Mouse (Mus musculus) frontal cortex, postnatal 36 days (tissue): Measurements from ENCODE around the gene 1700013G24Rik.
"Not testable (repeated sequence)": the region's sequence is repeated elsewhere in the genome, so short reads cannot be mapped to it uniquely, and the experiment has no call there.

Experiments
- DNase-seq, 2 experiments: peaks; one replicate each; pipeline ENCODE4 v3.0.0; 2022; ENCODE audit warnings: low spot score in 2 of 2

The 1700013G24Rik gene

GRCm38 (mm10) chr4:137453234-137453767 lies at the start of gene 1700013G24Rik:
1700013G24Rik (plus strand) TSS chr4:137453284.
- no peak for DNase-seq

GRCm38 (mm10) chr4:137405571-137405970 lies 47.5 kb upstream of the 1700013G24Rik start:
- no peak for DNase-seq

GRCm38 (mm10) chr4:137409691-137410090 lies 43.4 kb upstream of the 1700013G24Rik start, which contains the start of gene Cela3a:
Cela3a (minus strand) TSS chr4:137409791.
- DNase-seq = no peak

GRCm38 (mm10) chr4:137412185-137412709 lies 40.8 kb upstream of the 1700013G24Rik start:
- not testable (repeated sequence) for DNase-seq

- no peak for DNase-seq
These were observed 38.1 kb upstream of the 1700013G24Rik start for GRCm38 (mm10) chr4:137414936-137415335.

GRCm38 (mm10) chr4:137417712-137418564 lies 35.1 kb upstream of the 1700013G24Rik start:
- DNase-seq = no peak

GRCm38 (mm10) chr4:137430502-137430901 lies 22.6 kb upstream of the 1700013G24Rik start, which contains the start of gene Cela3b:
Cela3b (minus strand) TSS chr4:137430540.
- DNase-seq = no peak

- DNase-seq = not testable (repeated sequence)
These were observed 20.2 kb upstream of the 1700013G24Rik start for GRCm38 (mm10) chr4:137432700-137433550.

GRCm38 (mm10) chr4:137436979-137437669 lies 16.0 kb upstream of the 1700013G24Rik start:
- no peak for DNase-seq

GRCm38 (mm10) chr4:137438842-137439241 lies 14.2 kb upstream of the 1700013G24Rik start:
- DNase-seq = no peak

GRCm38 (mm10) chr4:137441332-137441731 lies 11.8 kb upstream of the 1700013G24Rik start:
- DNase-seq = no peak

- DNase-seq = peak; percentile 80 to 83
These were observed 9.5 kb upstream of the 1700013G24Rik start for GRCm38 (mm10) chr4:137443625-137444024.

GRCm38 (mm10) chr4:137445881-137446280 lies 7.2 kb upstream of the 1700013G24Rik start:
- no peak for DNase-seq

GRCm38 (mm10) chr4:137447363-137448196 lies 5.5 kb upstream of the 1700013G24Rik start:
- peak in 1 of 2 experiments; percentile 12 for DNase-seq

GRCm38 (mm10) chr4:137448197-137448596 lies 4.9 kb upstream of the 1700013G24Rik start:
- peak in 1 of 2 experiments; percentile 37 for DNase-seq

- no peak for DNase-seq
These were observed 4.4 kb upstream of the 1700013G24Rik start for GRCm38 (mm10) chr4:137448641-137449040.

- DNase-seq = no peak
These were observed 4.0 kb upstream of the 1700013G24Rik start for GRCm38 (mm10) chr4:137449132-137449531.

- no peak for DNase-seq
These were observed 3.4 kb upstream of the 1700013G24Rik start for GRCm38 (mm10) chr4:137449715-137450114.

GRCm38 (mm10) chr4:137452190-137452589 lies 894 bp upstream of the 1700013G24Rik start:
- DNase-seq = no peak

- DNase-seq = no peak
These were observed 1.5 kb downstream of the 1700013G24Rik start for GRCm38 (mm10) chr4:137454582-137454981.
